Mouse (Mus musculus) left cerebral cortex, postnatal 36 days (tissue): ENCODE data around the gene Gm49325. TPM values are rescaled to one million over a fixed set of nuclear protein-coding genes. Genes with fewer than 3 reads are reported as not detected.
A peak's percentile ranks its signal among the peaks of the same experiment; 100 is the strongest.

ENCODE experiments used
- DNase-seq, 2 experiments: peaks; one replicate each; pipeline ENCODE4 v3.0.0; 2021 to 2022; ENCODE audit warnings: low spot score in 2 of 2, mixed read lengths in 1 of 2
- intact Hi-C: fragments of 180-260 bp; cut with DNase I; formaldehyde crosslinking; loops from one replicate; pipeline ENCODE4 v1.15.1; 2025
- total RNA-seq, 2 experiments: library from RNA; stranded (reverse); gene quantifications; 2 replicates each; pipeline ENCODE4 v1.2.3; 2021

Gene Gm49325
- 10 to 100 TPM in 1 of 2 experiments, 1 to 10 TPM in 1; 9.8 to 18.2 TPM for total RNA-seq

DNA sequence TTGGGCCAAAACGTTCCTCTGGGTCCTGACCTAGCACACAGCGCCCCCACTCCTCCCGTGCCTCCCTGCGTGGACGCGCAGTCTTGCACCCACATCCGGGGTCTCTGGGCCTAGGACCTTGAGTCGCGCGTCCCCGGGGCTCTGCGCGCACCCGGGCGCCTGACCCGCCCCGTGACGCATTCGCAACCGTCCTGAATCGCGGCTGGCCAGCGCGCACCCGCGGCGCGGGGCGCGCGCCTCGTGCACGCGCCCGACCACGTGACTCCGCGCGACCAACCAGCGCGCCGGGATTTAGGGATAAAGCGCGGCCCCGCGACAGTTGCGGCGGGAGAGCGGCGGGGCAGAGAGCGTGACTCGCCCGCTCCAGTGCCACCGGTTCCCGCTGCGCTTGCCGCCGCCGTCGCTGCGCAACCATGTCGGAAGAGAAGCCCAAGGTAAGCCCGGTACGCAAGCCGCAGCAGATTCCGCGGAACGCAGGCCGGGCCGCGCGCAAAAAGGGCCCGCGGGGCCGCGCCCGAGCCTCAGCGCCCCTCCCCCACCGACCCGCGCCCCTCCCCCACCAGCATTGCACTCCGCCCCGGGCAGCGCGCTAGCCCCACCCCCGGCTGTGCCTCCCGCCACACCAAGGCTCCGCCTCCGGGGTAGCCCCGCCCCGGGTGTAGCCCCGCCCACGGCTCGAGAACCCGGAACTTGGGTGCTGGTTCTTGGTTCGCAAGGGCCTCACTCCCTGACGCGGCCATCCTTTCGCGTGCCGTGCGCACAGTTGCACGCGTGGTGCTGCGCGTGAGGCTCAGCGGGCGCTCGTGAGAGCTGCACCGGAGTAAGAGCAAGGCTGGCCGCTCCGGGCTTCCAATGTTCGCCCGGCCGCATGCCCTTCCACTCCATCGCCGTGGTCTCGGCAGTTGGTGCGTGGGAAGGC, at the start of gene Gm49325, which contains the start of gene Sumo3:
Gene Gm49325 (plus strand): TSS at position 290 of the 919 bp plus-strand sequence.
Gene Sumo3 (plus strand): TSS at position 190 of the 919 bp plus-strand sequence.
- intact Hi-C loops: no loop called here
- peak; percentile 90 to 92 for DNase-seq

DNA sequence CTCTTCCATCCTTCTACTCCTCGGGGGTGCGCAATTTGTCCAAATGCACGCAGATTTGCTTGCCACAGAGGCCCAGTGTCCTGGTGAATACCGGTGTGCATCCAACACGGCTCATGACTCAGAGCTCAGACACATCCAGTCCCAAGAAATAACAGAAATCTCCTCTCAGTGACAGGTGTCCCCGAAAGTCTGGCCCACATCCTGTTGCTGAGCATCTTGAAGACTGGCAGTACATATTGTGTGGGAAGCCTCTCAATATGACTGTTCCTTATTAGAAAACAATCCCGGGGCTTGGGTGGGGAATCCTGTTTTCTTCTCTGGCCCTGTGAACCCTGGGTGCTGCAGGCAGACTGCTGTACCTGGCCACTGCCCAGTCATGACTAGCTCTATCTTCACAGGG, 49.4 kb upstream of the Gm49325 start:
- intact Hi-C loops: no loop called here
- DNase-seq: no peak

DNA sequence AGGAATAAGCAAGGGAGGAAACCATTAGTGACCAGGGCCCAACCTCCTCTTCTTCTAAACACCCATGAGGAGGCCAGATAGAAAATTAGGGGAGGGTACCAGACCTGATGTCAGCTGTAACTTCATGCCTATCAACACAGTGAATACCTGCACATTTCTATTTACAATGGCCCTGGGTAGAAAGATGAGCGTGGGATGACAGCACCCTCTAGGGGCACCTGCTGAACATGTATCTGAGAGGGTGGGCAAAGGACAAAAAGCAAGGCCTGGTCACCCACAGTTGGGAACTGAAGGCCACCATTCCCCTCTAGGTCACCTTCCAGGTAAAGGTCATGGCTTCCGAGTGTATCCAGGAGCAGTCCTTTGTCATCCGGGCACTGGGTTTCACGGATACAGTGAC, 48.4 kb upstream of the Gm49325 start:
- intact Hi-C loops: no loop called here
- no peak for DNase-seq

DNA sequence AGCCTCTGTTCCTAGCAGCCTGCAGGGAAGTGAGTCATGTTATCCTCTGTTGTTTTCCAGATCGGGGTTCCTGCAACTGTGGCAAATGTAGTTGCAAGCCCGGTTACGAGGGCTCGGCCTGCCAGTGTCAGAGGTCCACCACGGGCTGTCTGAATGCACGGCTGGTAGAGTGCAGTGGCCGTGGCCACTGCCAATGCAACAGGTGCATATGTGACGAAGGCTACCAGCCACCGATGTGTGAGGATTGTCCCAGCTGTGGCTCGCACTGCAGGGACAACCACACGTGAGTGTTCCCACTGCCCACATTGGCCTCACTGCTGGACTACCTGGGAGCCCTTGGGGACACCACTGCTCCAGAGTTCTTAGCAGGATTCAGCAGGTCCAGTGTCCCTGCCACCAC, 45.9 kb upstream of the Gm49325 start:
- DNase-seq: no peak
- intact Hi-C loops: no loop called here

DNA sequence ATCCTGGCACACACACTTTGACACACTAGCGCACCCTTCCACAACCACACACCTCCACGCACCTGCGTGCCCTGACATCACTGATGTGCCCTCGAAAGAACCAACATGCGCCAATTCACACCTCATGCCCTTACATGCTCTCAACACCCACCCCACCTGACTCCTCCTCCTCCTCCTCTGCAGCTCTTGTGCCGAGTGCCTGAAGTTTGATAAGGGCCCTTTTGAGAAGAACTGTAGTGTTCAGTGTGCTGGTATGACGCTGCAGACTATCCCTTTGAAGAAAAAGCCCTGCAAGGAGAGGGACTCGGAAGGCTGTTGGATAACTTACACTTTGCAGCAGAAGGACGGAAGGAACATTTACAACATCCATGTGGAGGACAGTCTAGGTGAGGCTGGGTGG, 45.2 kb upstream of the Gm49325 start:
- intact Hi-C loops: no loop called here
- no peak for DNase-seq

DNA sequence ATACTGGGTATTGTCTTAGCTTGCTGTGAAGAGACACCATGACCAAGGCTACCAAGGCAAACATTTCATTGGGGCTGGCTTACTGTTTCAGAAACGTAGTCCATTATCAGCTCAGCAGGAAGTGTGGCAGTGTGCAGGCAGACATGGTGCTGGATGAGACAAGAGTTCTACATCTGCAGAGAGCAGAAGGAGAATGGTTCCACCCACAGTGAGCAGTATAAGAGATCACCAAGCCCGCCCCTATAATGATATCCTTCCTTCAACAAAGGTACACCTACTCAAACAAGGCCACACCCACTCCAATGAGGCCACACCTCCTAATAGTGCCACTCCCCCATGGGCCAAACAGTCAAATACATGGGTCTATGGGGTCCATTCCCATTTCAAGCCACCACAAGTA, 44.5 kb upstream of the Gm49325 start:
- DNase-seq: no peak
- intact Hi-C loops: no loop called here

DNA sequence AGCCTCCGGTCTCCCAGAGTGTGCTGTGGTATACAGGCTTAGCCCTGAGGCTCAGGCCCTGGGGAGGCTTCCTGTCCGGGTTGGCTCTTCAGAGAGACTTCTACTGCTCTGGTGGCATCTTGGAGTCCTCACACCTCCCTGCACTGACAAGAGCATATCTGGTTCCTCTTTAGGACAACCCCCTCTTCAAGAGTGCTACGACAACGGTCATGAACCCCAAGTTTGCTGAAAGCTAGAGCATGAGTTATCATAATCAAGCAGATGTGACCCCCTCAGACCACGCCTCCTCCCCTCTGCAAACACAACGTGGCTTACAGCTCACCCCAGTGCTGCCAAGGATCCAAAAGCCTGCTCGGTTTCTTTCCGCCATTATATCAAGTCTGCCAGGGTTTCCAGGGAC, 41.0 kb upstream of the Gm49325 start:
- DNase-seq: no peak
- intact Hi-C loops: no loop called here

DNA sequence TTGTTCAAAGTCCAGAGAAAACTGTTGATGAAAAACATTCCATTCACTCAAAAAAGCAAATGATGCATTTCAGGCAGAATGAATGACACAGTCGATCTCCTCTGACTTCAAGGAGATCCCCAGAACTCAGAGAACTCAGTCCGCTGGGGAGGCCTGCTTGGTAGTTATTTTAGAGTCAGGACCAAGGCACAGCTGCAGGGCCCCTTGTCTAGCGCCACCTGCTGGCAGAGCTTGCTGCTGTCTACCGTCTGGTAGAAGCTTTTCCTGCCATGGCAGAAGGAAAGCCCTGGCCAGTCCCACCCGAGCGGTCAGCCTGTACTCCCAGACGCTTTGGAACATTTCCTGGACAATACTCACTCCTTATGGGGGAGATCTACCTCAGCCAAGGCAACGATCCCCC, 39.3 kb upstream of the Gm49325 start:
- DNase-seq: peak; percentile 61 to 75
- intact Hi-C loops: loop anchor here (2.0 kb wide), 1 partner anchor 50 kb away; no protein-coding TSS in a partner anchor

DNA sequence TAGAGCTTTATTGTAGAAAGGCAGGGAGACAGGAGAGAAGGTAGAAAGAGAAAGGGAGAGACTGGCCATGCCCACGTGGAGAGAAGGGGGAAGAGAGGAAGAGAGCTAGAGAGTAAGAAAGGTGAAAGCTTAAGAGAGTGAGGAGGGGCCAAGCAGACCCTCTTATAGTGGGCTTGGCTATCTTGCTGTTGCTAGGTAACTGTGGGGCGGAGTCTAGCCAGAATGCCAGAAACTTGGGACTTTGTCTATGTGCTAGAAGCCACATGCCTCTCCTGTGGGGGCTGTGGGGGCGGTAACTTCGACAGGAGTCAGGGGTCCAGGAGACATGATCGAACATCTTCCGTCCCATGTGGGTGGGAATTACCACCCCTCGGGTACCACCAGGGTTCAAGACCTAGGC, 36.5 kb upstream of the Gm49325 start:
- intact Hi-C loops: no loop called here
- no peak for DNase-seq

DNA sequence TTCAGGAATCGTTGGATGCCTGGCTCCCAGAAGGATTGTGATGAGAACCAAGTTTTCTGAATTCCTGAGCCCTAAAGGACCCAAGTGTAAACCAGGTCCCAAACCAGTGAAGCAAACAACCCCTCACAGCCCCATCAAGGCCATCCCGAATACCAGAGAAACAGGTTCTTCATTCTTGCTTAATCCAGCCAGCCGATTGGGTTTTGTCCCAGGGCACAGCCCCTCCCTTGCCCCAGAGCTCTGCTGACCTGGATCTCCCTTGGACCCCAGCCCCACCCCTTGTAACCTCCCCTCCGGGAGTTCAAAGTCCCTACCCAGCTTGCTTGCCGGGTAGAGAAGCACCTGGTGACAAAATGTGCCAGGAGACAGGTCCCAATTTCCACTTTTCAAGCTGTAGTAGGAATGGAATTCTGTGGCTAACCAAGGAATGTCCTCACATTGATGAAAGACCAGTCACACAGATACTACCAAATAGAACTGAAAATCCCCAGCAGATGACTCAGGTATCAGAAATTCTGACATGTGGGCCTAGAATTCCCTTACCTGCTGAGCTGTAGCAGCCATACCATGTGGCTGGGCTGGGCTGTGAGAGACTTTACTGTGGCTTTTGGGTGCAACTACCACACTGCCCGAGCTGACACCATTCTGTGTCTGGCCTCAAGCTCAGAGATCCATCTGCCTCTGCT, 35.9 kb upstream of the Gm49325 start:
- intact Hi-C loops: no loop called here
- no peak for DNase-seq

DNA sequence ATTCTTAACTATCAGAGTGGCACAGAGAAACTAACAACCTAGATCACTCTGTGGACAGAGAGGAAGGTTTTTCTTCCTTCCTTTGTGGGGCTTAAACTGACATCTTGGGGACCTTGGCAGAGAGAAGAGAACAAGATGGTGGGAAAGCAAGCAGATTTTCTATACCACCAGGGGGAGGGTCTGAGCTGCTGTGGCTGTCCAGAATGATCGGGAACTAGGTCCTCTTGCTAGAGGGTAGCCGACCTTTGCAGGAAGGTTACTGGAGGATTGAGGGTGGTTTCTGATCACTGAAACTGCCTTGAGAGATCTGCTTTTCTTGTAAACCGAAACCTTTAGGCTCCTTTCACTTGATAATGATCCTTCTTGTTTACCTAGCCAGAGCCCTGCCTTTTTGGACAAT, 33.8 kb upstream of the Gm49325 start:
- DNase-seq: no peak
- intact Hi-C loops: no loop called here

DNA sequence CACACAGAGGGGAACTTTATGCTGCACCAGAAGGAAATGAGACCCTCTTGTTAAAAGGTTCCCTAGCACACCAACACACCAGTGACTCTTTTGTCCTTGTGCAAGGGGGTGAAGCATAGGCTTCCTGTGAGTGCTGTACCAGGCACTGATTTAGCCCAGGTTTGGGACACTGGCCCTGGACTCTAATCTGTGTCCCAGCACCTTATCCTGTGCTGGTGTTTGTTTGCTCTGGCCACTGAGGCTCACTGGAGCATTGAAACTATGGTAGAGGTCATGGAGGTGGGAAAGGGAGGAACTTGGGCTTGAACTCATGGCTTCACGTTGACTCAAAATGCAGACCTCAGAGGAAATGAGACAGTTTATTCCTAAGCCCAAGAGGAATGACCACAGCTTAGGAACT, 32.8 kb upstream of the Gm49325 start:
- DNase-seq: no peak
- intact Hi-C loops: no loop called here

DNA sequence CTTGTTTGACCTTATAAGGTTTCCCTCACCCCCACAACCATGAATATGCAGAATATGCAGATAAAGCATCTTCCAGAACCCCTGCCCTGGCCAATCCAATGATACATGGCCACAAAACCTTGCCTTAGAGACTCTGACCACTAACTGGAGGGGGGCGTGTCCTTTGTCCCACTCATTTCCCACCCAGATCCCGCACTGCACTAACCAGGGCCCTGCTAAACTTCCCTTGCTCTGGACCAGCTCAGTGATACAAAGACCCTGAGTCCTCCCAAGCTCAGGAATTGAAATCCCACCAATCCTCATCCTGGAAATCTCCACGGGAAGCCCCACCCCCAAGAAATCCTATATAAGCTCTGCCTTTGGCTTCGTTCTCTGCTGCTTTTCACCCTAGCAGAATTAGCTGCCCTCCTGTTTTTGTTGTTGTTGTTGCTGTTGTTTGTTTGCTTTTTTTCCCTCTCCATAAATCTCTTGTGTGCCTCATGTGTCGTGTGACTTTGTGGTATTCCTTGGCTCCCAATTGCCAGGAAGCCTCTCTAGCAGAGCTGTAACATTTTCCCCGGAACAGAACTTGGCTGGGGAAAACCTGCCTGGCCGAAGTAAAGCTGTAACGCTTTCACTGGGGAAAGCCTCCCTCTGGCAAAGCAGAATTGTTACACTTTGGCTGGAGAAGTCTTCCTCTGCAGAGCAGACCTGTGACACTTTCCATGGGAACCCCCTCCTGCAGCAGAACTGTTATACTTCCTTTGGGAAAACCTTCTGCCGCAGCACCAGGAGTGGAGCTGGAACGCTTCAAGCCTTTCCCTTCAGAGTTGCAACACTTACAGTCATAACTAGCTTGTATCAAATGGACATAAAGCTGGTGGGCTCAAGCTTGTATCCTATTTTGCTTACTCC, 25.7 kb upstream of the Gm49325 start:
- DNase-seq: no peak
- intact Hi-C loops: loop anchor here (2.0 to 10.0 kb wide), 2 partner anchors 43 to 165 kb away; partner anchors contain the start of genes Adarb1 and Ube2g2

DNA sequence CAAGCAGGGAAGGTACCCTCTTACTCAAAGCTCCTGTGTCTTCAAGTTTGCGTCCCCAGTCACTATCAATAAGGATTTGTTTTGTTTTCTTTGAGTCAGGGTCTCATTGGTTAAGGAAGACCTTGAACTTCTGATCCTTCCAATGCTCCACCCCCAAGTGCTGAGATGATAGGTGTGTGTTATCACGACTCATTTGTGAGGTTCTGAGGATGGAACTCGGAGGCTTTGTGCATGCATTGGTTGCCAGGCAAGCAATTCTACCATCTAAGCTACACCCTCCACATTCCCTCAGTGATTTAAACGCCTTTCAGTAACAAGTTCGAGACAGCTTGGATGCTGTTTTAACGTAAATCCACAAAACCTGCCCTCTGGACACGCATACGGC, 25.0 kb upstream of the Gm49325 start:
- intact Hi-C loops: loop anchor here (2.0 to 10.0 kb wide), 2 partner anchors 42 to 166 kb away; partner anchors contain the start of genes Adarb1 and Ube2g2

DNA sequence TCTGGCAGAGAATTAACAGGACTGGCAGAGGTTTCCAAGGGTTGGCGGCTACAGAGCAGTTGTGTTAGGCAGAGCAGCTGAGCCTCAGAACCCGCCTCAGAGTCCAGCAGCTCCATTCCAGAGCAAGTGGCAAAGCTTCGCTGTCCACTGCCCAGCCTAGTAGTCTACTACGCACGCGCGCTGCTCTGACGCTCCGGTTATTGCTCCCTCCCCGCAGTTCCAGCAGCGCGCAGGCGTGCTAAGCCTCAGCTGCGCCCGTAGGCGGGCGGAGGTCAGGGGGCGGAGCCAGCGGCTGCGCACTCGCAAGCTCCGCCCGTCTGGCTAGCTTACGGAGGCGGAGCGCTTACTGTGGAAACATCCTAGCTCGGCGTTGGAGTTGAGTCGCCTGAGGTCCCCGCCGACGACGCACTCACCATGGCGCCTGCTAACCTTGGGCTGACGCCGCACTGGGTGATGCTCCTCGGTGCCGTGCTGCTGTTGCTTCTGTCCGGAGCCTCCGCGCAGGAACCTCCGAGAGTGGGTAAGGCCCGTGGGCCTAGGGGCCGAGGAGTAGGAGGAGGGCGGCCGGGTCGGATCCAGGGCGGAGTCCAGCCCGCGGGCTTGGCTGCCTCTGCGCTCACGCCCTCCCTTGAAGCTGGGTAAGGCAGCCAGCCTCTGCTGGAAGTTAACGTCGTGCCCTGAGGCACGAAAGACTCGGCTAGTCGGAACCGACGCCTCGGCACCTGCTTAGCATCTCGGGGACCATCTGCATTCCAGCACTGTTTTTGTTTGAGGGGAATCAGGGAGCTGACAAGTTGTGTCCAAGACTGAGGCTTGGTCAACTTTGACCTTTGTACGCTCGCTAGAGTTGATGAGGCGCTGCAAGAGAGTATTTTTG, 24.4 kb upstream of the Gm49325 start, which contains the start of gene Pttg1ip:
Gene Pttg1ip (plus strand): TSS at position 313 of the 877 bp plus-strand sequence.
- intact Hi-C loops: loop anchor here (2.0 to 10.0 kb wide), 2 partner anchors 41 to 167 kb away; partner anchors contain the start of genes Adarb1 and Ube2g2

More for the DNA sequence above, 25.0 kb upstream of the Gm49325 start:
- DNase-seq: no peak

DNA sequence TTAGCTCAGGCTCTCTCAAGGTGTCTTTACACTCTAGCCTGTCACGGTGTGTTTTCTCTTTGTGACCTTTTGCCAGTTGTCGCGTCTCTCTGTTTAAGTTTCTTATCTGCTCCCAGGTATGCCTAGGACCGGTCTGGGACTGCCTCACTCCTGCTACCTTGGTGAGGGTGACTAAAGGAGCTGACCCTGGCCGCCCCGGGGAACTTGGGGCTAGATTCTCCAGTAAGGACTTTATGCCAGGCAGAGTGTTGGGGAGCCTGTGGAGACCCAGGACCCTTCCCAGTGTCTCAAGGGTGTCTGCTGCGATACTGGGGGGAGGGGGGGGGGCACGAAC, 23.7 kb upstream of the Gm49325 start:
- intact Hi-C loops: loop anchor here (10.0 kb wide), 1 partner anchor 167 kb away; the partner anchor contains the start of gene Adarb1
- no peak for DNase-seq

More for the DNA sequence above, 24.4 kb upstream of the Gm49325 start, which contains the start of gene Pttg1ip:
- peak; percentile 93 to 98 for DNase-seq

DNA sequence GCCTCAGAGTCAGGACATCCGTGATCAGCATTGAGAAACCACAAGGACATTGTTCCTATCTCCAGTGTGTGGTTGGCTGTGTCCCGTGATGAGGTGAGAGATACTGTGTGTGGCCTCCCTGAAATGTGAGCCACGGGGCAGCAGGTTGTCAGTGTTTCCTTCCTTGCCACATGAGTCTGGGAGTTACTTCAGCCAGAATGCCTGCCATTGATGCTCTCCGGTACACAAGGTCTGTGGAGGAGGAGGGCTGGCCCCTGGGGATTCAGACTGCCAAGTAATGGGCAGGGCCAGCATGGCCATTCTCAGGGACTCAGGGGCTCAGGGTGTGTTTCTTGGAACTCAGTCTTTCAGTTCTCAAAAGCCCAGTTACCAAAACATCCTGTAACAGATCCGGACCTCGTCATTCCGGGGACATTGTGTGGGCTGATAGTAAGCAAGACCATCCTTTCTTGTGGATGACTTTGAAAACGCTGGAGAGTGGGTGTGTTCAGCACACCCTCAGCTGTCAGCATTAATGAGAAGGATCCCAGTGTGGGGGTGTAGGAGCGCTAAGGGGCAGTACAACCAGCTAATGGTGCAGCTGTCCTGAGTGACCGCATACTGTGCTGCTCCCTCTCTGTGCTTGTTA, 22.1 kb upstream of the Gm49325 start:
- intact Hi-C loops: loop anchor here (10.0 kb wide), 1 partner anchor 169 kb away; the partner anchor contains the start of gene Adarb1
- no peak for DNase-seq

DNA sequence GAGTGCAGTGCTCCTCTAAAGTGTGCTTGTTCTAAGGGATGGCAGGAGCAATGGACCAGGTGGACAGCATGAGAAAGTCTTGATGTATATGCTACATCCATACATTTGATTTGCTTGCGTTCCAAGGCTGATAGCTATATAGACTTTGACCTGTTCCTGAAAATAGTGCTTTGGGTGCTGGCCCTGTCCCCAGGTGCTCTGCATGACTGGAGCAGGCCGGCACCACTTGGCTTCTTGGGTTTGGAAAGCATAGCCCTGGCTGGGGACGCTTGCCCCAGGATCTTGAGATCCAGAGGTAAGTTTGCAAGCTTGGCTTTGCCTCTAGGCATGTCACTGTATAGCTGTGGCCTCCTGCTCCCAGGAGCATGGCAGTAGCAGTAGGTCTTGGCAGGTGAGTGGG, 19.4 kb upstream of the Gm49325 start:
- intact Hi-C loops: loop anchor here (10.0 kb wide), 1 partner anchor 172 kb away; the partner anchor contains the start of gene Adarb1
- no peak for DNase-seq
